Mouse (Mus musculus) MEL (cell line): ENCODE results near the gene Klf16. TPM values are rescaled to one million over a fixed set of nuclear protein-coding genes. Genes with fewer than 3 reads are reported as not detected.

Experiments used
- DNase-seq: peaks from one replicate; pipeline ENCODE4 v3.0.0; 2011; ENCODE audit warnings: low read depth, low spot score
- H3K27ac ChIP-seq: 2 replicates; pipeline ENCODE4 v1.5.1; 2012; ENCODE audit warnings: low read depth, mild to moderate bottlenecking, control low read depth, low read length, moderate library complexity; ENCODE audit not compliant: control insufficient read depth
- H3K27me3 ChIP-seq, 2 experiments: fragments of 150-350 bp in 1 of 2; sonication (generic) in 1 of 2; 2 replicates each; pipeline ENCODE4 v1.6.1; 2012; ENCODE audit warnings: low read length in 2 of 2, mild to moderate bottlenecking in 2 of 2, improper control_type of control experiment in 1 of 2, moderate library complexity in 1 of 2; ENCODE audit not compliant: insufficient read depth in 2 of 2, control insufficient read depth in 1 of 2
- H3K36me3 ChIP-seq, 2 experiments: 2 replicates each; pipeline ENCODE4 v1.6.1; 2012 to 2014; ENCODE audit warnings: low read length in 2 of 2, improper control_type of control experiment in 1 of 2, inconsistent platforms in 1 of 2, mild to moderate bottlenecking in 1 of 2; ENCODE audit not compliant: insufficient read depth in 2 of 2, control insufficient read depth in 1 of 2
- H3K4me1 ChIP-seq, 2 experiments: fragments of 150-350 bp in 1 of 2; sonication (generic) in 1 of 2; 2 replicates each; pipeline ENCODE4 v1.6.1; 2012; ENCODE audit warnings: low read length in 2 of 2, improper control_type of control experiment in 1 of 2, mild to moderate bottlenecking in 1 of 2; ENCODE audit not compliant: insufficient read depth in 2 of 2, control insufficient read depth in 1 of 2
- H3K4me3 ChIP-seq, 2 experiments: fragments of 150-350 bp in 1 of 2; sonication (generic) in 1 of 2; 2 replicates each; pipeline ENCODE4 v1.5.1; 2012; ENCODE audit warnings: low read depth in 2 of 2, low read length in 2 of 2, mild to moderate bottlenecking in 2 of 2, moderate library complexity in 2 of 2, control low read depth in 1 of 2, improper control_type of control experiment in 1 of 2; ENCODE audit not compliant: control insufficient read depth in 1 of 2, insufficient read depth in 1 of 2
- H3K79me2 ChIP-seq: 2 replicates; pipeline ENCODE4 v1.6.1; 2012; ENCODE audit warnings: mild to moderate bottlenecking, low read length, moderate library complexity; ENCODE audit not compliant: control insufficient read depth, poor library complexity, insufficient read depth
- H3K9ac ChIP-seq: 2 replicates; pipeline ENCODE4 v1.6.1; 2012; ENCODE audit warnings: low read depth, mild to moderate bottlenecking, control low read depth, low read length, moderate library complexity; ENCODE audit not compliant: control insufficient read depth, poor library complexity, severe bottlenecking
- H3K9me3 ChIP-seq: fragments of 150-350 bp; sonication (generic); replicated peaks from 2 replicates; pipeline ENCODE4 v1.6.1; 2012; ENCODE audit warnings: mild to moderate bottlenecking, low read length, improper control_type of control experiment, moderate library complexity; ENCODE audit not compliant: insufficient read depth
- BHLHE40 ChIP-seq: IDR thresholded peaks from 2 replicates; pipeline ENCODE4 v1.6.1; 2012; ENCODE audit warnings: low read depth, mild to moderate bottlenecking, inconsistent platforms, low read length, improper control_type of control experiment, borderline replicate concordance
- CHD1 ChIP-seq: IDR thresholded peaks from 2 replicates; pipeline ENCODE4 v1.6.1; 2012; ENCODE audit warnings: low read depth, mild to moderate bottlenecking, inconsistent platforms, low read length, improper control_type of control experiment
- CHD2 ChIP-seq: IDR thresholded peaks from 2 replicates; pipeline ENCODE4 v1.6.1; 2011; ENCODE audit warnings: low read length, improper control_type of control experiment
- CTCF ChIP-seq, 3 experiments: IDR thresholded peaks in 2 of 3; conservative IDR thresholded peaks in 1 of 3; 2 replicates each; pipeline ENCODE4 v1.5.1; 2011 to 2012; ENCODE audit warnings: low read length in 3 of 3, low read depth in 2 of 3, mild to moderate bottlenecking in 2 of 3, improper control_type of control experiment in 1 of 3, inconsistent platforms in 1 of 3, mixed read lengths in 1 of 3, moderate library complexity in 1 of 3; ENCODE audit not compliant: control insufficient read depth in 1 of 3, insufficient read depth in 1 of 3, poor library complexity in 1 of 3, severe bottlenecking in 1 of 3
- E2F4 ChIP-seq: IDR thresholded peaks from 2 replicates; pipeline ENCODE4 v1.6.1; 2011; ENCODE audit warnings: low read depth, low read length, improper control_type of control experiment, borderline replicate concordance
- ELF1 ChIP-seq: IDR thresholded peaks from 2 replicates; pipeline ENCODE4 v1.6.1; 2014; ENCODE audit warnings: low read depth, mild to moderate bottlenecking, inconsistent platforms, low read length, improper control_type of control experiment, moderate library complexity
- GABPA ChIP-seq: IDR thresholded peaks from 2 replicates; pipeline ENCODE4 v1.6.1; 2012; ENCODE audit warnings: low read depth, mild to moderate bottlenecking, inconsistent platforms, low read length, improper control_type of control experiment, moderate library complexity
- GATA1 ChIP-seq: IDR thresholded peaks from 2 replicates; pipeline ENCODE4 v1.6.1; 2011; ENCODE audit warnings: low read depth, low read length, improper control_type of control experiment
- JUND ChIP-seq: IDR thresholded peaks from 2 replicates; pipeline ENCODE4 v1.6.1; 2011; ENCODE audit warnings: low read depth, mild to moderate bottlenecking, improper control_type of control experiment, low read length
- KAT2A ChIP-seq: conservative IDR thresholded peaks from 2 replicates; pipeline ENCODE4 v1.6.1; 2012; ENCODE audit warnings: low read depth, low read length, improper control_type of control experiment, inconsistent platforms
- MAFK ChIP-seq: IDR thresholded peaks from 2 replicates; pipeline ENCODE4 v1.6.1; 2011; ENCODE audit warnings: low read depth, mild to moderate bottlenecking, low read length, improper control_type of control experiment, borderline replicate concordance
- MAZ ChIP-seq: IDR thresholded peaks from 2 replicates; pipeline ENCODE4 v1.6.1; 2012; ENCODE audit warnings: low read depth, mild to moderate bottlenecking, inconsistent platforms, low read length, improper control_type of control experiment
- MEF2A ChIP-seq: IDR thresholded peaks from 2 replicates; pipeline ENCODE4 v1.6.1; 2014; ENCODE audit warnings: low read depth, mild to moderate bottlenecking, inconsistent platforms, low read length, improper control_type of control experiment; ENCODE audit not compliant: poor library complexity, insufficient replicate concordance, severe bottlenecking; ENCODE audit errors: extremely low read depth
- MXI1 ChIP-seq: IDR thresholded peaks from 2 replicates; pipeline ENCODE4 v1.6.1; 2011; ENCODE audit warnings: mild to moderate bottlenecking, low read depth, low read length, improper control_type of control experiment
- MYC ChIP-seq: IDR thresholded peaks from 2 replicates; pipeline ENCODE4 v1.6.1; 2011; ENCODE audit warnings: low read depth, mild to moderate bottlenecking, low read length, improper control_type of control experiment, moderate library complexity
- NELFE ChIP-seq: IDR thresholded peaks from 2 replicates; pipeline ENCODE4 v1.6.1; 2011; ENCODE audit warnings: low read depth, low read length, improper control_type of control experiment
- NRF1 ChIP-seq: IDR thresholded peaks from 2 replicates; pipeline ENCODE4 v1.6.1; 2014; ENCODE audit warnings: low read depth, mild to moderate bottlenecking, inconsistent platforms, low read length, improper control_type of control experiment, moderate library complexity; ENCODE audit not compliant: poor library complexity, insufficient read depth, severe bottlenecking
- POLR2A ChIP-seq, 2 experiments: IDR thresholded peaks; 2 replicates each; pipeline ENCODE4 v1.6.1; 2011 to 2012; ENCODE audit warnings: low read length in 2 of 2, mild to moderate bottlenecking in 2 of 2, control low read depth in 1 of 2, improper control_type of control experiment in 1 of 2, low read depth in 1 of 2, moderate library complexity in 1 of 2; ENCODE audit not compliant: control insufficient read depth in 1 of 2, insufficient read depth in 1 of 2, poor library complexity in 1 of 2
- POLR2AphosphoS2 ChIP-seq: IDR thresholded peaks from 2 replicates; pipeline ENCODE4 v1.6.1; 2011; ENCODE audit warnings: low read length, improper control_type of control experiment
- POLR2AphosphoS5 ChIP-seq: IDR thresholded peaks from 2 replicates; pipeline ENCODE4 v1.6.1; 2012; ENCODE audit warnings: low read depth, borderline replicate concordance, mild to moderate bottlenecking, inconsistent platforms, low read length, moderate library complexity, mixed read lengths
- RAD21 ChIP-seq: IDR thresholded peaks from 2 replicates; pipeline ENCODE4 v1.6.1; 2011; ENCODE audit warnings: mild to moderate bottlenecking, low read depth, low read length, improper control_type of control experiment
- RCOR1 ChIP-seq: IDR thresholded peaks from 2 replicates; pipeline ENCODE4 v1.6.1; 2012; ENCODE audit warnings: low read depth, mild to moderate bottlenecking, inconsistent platforms, low read length, improper control_type of control experiment
- SIN3A ChIP-seq: IDR thresholded peaks from 2 replicates; pipeline ENCODE4 v1.6.1; 2012; ENCODE audit warnings: low read length, improper control_type of control experiment, inconsistent platforms
- TAL1 ChIP-seq: IDR thresholded peaks from 2 replicates; pipeline ENCODE4 v1.6.1; 2012; ENCODE audit warnings: mild to moderate bottlenecking, inconsistent platforms, low read length, moderate library complexity, mixed read lengths
- TBP ChIP-seq: IDR thresholded peaks from 2 replicates; pipeline ENCODE4 v1.8.0; 2011; ENCODE audit warnings: low read depth, low read length, improper control_type of control experiment
- TCF12 ChIP-seq: IDR thresholded peaks from 2 replicates; pipeline ENCODE4 v1.6.1; 2014; ENCODE audit warnings: low read depth, mild to moderate bottlenecking, inconsistent platforms, low read length, improper control_type of control experiment, moderate library complexity
- UBTF ChIP-seq: IDR thresholded peaks from 2 replicates; pipeline ENCODE4 v1.6.1; 2012; ENCODE audit warnings: low read depth, mild to moderate bottlenecking, inconsistent platforms, low read length, improper control_type of control experiment, moderate library complexity, borderline replicate concordance; ENCODE audit not compliant: insufficient read depth
- USF1 ChIP-seq: IDR thresholded peaks from 2 replicates; pipeline ENCODE4 v1.6.1; 2014; ENCODE audit warnings: low read depth, mild to moderate bottlenecking, inconsistent platforms, low read length, improper control_type of control experiment, moderate library complexity
- USF2 ChIP-seq, 2 experiments: IDR thresholded peaks; 2 replicates each; pipeline ENCODE4 v1.6.1; 2011 to 2012; ENCODE audit warnings: improper control_type of control experiment in 2 of 2, low read length in 2 of 2, borderline replicate concordance in 1 of 2, inconsistent platforms in 1 of 2, low read depth in 1 of 2, mild to moderate bottlenecking in 1 of 2; ENCODE audit not compliant: insufficient read depth in 1 of 2
- ZKSCAN1 ChIP-seq: IDR thresholded peaks from 2 replicates; pipeline ENCODE4 v1.6.1; 2012; ENCODE audit warnings: low read depth, mild to moderate bottlenecking, inconsistent platforms, low read length, improper control_type of control experiment, moderate library complexity
- polyA plus RNA-seq, 2 experiments: library from polyadenylated mRNA; stranded (reverse) in 1 of 2; unstranded in 1 of 2; fragments of >175 nt in 1 of 2; fragments of >200 nt in 1 of 2; gene quantifications; 2 replicates each; pipeline versions ENCODE4 v1.2.1 to v1.2.4; 2012; ENCODE audit warnings: low replicate concordance in 2 of 2, low read depth in 1 of 2; ENCODE audit not compliant: insufficient read length in 2 of 2, insufficient read depth in 1 of 2, missing spikeins in 1 of 2
- total RNA-seq: library from RNA; depleted of rRNA; stranded (reverse); fragments of 300-350 nt; gene quantifications from 2 replicates; pipeline ENCODE4 v1.2.3, GENCODE M21; 2012

Gene Klf16
- total and polyA plus RNA-seq, 3 experiments, result 37.1 to 51.1 TPM; not detected in 1

GRCm38 (mm10) chr10:80553997-80554396 is 23.1 kb downstream of the Klf16 start:
- TF ChIP-seq UBTF (no peak), NELFE (no peak), NRF1 (no peak), TBP (no peak), POLR2AphosphoS2 (no peak), SIN3A (no peak), ELF1 (no peak), MYC (no peak), CHD2 (no peak), JUND (no peak), MAFK (no peak), KAT2A (no peak)
- TF ChIP-seq, all 39 proteins: peak for 0
- Histone ChIP-seq H3K4me3 (no peak overlapping the region), H3K79me2 (peaks cover 49% of the 10 kb centered on the region), H3K27ac (no peak overlapping the region), H3K4me1 (peaks cover 3 to 19% of the 10 kb centered on the region in 2 experiments), H3K9me3 (no peaks in the 10 kb centered on the region), H3K27me3 (no peaks in the 10 kb centered on the region), H3K9ac (no peak overlapping the region), H3K36me3 (peaks cover 3 to 11% of the 10 kb centered on the region in 2 experiments; a peak in 3 of 4 replicates)
- DNase-seq, result no peak

- Histone ChIP-seq H3K79me2 (peaks cover 46% of the 10 kb centered on the region), H3K4me1 (peaks cover 3 to 19% of the 10 kb centered on the region in 2 experiments), H3K36me3 (peaks cover 3 to 11% of the 10 kb centered on the region in 2 experiments; a peak in 3 of 4 replicates), H3K27ac (no peak overlapping the region), H3K9me3 (no peaks in the 10 kb centered on the region), H3K27me3 (no peaks in the 10 kb centered on the region), H3K9ac (no peak overlapping the region), H3K4me3 (no peak overlapping the region)
- peak; percentile 66 for DNase-seq
- TF ChIP-seq SIN3A, result no peak
- no peak for TF ChIP-seq CHD1
- no peak for TF ChIP-seq ZKSCAN1
- TF ChIP-seq RAD21, result no peak
- TF ChIP-seq POLR2AphosphoS5, result no peak
- TF ChIP-seq MEF2A, result no peak
- no peak for TF ChIP-seq MXI1
- TF ChIP-seq MAFK, result no peak
- TF ChIP-seq USF2 (IDR thresholded peaks at IDR 0.05; ENCODE audit: borderline replicate concordance in 1 of 2, insufficient read depth in 1 of 2, low read depth in 1 of 2, low read length in 2 of 2), result no peak
- TF ChIP-seq NRF1, result no peak
- TF ChIP-seq CTCF (IDR thresholded peaks at IDR 0.05 in 2 of 3, conservative IDR thresholded peaks at IDR 0.05 in 1 of 3; ENCODE audit: control insufficient read depth in 1 of 3, insufficient read depth in 1 of 3, low read depth in 2 of 3, low read length in 3 of 3, poor library complexity in 1 of 3, severe bottlenecking in 1 of 3), result no peak
- TF ChIP-seq TAL1, result peak; percentile 74
- no peak for TF ChIP-seq MAZ
- TF ChIP-seq GATA1, result peak; percentile 55; the same call in 1 of the 2 replicates
- peak; percentile 37; the same call in 1 of the 2 replicates for TF ChIP-seq TCF12
- no peak for TF ChIP-seq GABPA
- TF ChIP-seq CHD2, result no peak
- no peak for TF ChIP-seq POLR2A (IDR thresholded peaks at IDR 0.05; ENCODE audit: control insufficient read depth in 1 of 2, insufficient read depth in 1 of 2, low read depth in 1 of 2, low read length in 2 of 2, poor library complexity in 1 of 2)
- no peak for TF ChIP-seq ELF1
- TF ChIP-seq MYC, result no peak
- no peak for TF ChIP-seq POLR2AphosphoS2
- TF ChIP-seq E2F4, result no peak
- no peak for TF ChIP-seq UBTF
- no peak for TF ChIP-seq BHLHE40
- no peak for TF ChIP-seq USF1
- TF ChIP-seq RCOR1, result no peak
These were observed 23.5 kb downstream of the Klf16 start for GRCm38 (mm10) chr10:80553575-80553974.
